Mouse (Mus musculus) embryonic fibroblast, embryonic 13.5 days (primary cell): Measurements from ENCODE around the gene Msx3.

Experiments
- CTCF ChIP-seq: IDR thresholded peaks from 2 replicates; pipeline ENCODE4 v1.5.1; 2011; ENCODE audit warnings: mild to moderate bottlenecking, control low read depth, low read length, moderate library complexity, borderline replicate concordance; ENCODE audit not compliant: insufficient read depth
- POLR2A ChIP-seq: IDR thresholded peaks from 2 replicates; pipeline ENCODE4 v1.6.1; 2011; ENCODE audit warnings: low read depth, mild to moderate bottlenecking, control low read depth, low read length, moderate library complexity

- TF ChIP-seq POLR2A: no peak
- TF ChIP-seq CTCF: no peak
These were observed at the start of gene Msx3 for GRCm38 (mm10) chr7:140048361-140049114.
